Mouse (Mus musculus) bone marrow macrophage, adult 2 months (primary cell): Measurements from ENCODE around the gene Mef2d. TPM values are rescaled to one million over a fixed set of nuclear protein-coding genes. Genes with fewer than 3 reads are reported as not detected.

Experiments used
- H3K27ac ChIP-seq: 2 replicates; pipeline ENCODE4 v1.5.1; 2012; ENCODE audit warnings: low read depth, low read length; ENCODE audit not compliant: insufficient read depth
- H3K4me1 ChIP-seq: 2 replicates; pipeline ENCODE4 v1.6.1; 2012; ENCODE audit warnings: low read length; ENCODE audit not compliant: control insufficient read depth, insufficient read depth
- H3K4me3 ChIP-seq: 2 replicates; pipeline ENCODE4 v1.5.1; 2012; ENCODE audit warnings: mild to moderate bottlenecking, low read length, moderate library complexity; ENCODE audit not compliant: insufficient read depth
- CTCF ChIP-seq: IDR thresholded peaks from 2 replicates; pipeline ENCODE4 v1.5.1; 2012; ENCODE audit warnings: low read depth, mild to moderate bottlenecking, low read length, moderate library complexity
- POLR2A ChIP-seq: IDR thresholded peaks from 2 replicates; pipeline ENCODE4 v1.6.1; 2012; ENCODE audit warnings: mild to moderate bottlenecking, low read depth, low read length, borderline replicate concordance
- polyA plus RNA-seq: library from polyadenylated mRNA; stranded (reverse); fragments of >200 nt; gene quantifications from 2 replicates; pipeline ENCODE4 v1.2.4, GENCODE M21; 2012; ENCODE audit not compliant: missing spikeins, insufficient read depth, insufficient read length

The Mef2d gene
- polyA plus RNA-seq, 1 experiment, result 98.1 TPM

GRCm38 (mm10) chr3:88148776-88149509 lies 6.8 kb downstream of the Mef2d start:
- TF ChIP-seq POLR2A (no peak), CTCF (no peak)

DNA sequence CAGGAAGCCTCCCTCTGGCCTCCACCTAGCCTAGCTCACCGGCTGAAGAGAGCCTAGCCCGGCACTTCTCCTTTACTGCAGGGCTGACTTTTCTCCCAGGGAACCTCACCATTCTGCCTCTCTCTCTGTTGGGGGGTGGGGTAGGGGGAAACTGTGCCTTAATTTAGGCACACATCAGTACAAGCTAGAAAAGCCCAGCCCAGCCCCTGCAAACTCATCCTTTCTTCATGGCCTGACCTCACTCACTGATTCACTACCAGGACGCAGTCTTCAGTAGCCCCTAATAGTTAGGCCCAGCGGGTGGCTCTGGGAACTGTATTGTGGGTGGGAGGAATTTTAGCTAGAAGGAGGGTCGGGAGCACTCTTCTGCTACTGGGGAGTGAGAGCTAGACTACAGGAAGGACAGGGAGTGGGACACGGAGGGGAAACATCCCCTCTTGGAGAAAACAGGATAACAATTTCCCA lies 7.4 kb downstream of the Mef2d start:
- Histone ChIP-seq H3K4me1 (peaks cover 70% of the 10 kb centered on the region), H3K27ac (peak overlapping the region; percentile 41), H3K4me3 (peak overlapping the region; percentile 20)
- TF ChIP-seq POLR2A (no peak), CTCF (no peak)

More at GRCm38 (mm10) chr3:88148776-88149509, 6.8 kb downstream of the Mef2d start:
- Histone ChIP-seq H3K4me3 (peak overlapping the region; percentile 20), H3K27ac (peak overlapping the region; percentile 41), H3K4me1 (peaks cover 70% of the 10 kb centered on the region)

DNA sequence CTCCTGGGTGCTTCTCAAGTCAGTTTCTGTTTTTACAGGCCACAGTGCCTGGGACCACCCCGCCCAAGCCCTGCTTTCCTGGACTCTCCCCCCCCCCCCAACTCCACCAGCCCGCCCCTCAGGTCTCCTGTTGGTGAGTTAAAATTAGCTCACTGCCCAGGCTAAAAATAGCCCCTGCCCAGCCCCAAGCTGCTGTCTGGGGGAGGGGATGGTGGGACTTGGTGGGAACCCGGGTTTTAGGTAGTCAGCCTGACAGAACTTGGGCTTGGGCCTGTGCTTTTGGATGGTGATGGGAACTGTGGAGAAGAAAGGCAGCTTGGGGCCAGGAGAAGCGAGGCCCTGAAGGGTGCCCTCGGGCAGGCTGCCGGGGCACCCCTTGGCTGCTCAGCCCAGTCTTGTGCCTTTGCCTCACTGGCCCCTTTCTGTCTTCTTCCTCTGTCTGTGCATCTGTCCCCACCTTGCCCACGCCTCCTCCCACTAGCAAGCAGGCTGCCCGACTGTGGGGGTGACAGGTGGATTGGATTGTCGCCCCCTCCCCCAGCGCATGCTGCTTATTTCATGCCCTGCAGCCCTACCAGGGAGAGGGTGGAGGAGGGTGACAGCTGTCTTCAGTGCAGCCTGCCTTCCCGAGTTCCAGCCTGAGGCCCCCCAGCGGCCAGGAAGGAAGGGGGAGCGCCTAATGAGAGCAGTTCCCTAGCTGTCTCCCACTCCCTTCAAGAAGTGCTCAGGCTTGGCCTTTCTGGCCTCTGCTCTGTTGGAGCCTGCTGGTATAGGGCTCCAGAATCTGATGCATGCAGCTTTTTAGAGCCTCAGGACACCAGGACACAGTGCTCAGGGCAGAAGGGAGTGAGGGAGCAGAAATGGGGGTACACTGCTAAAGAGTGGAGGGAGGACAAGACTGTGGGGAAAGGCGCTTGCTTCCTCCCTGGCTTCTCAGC lies 8.2 kb downstream of the Mef2d start:
- H3K4me3 ChIP-seq, result peak overlapping the region; percentile 20; the same call in 1 of the 2 replicates
- TF ChIP-seq POLR2A (no peak), CTCF (no peak)
- H3K27ac ChIP-seq, result no peak overlapping the region
- H3K4me1 ChIP-seq, result peaks cover 63% of the 10 kb centered on the region

GRCm38 (mm10) chr3:88150999-88151364 lies 8.8 kb downstream of the Mef2d start:
- Histone ChIP-seq H3K27ac (no peak overlapping the region), H3K4me1 (peaks cover 57% of the 10 kb centered on the region)
- TF ChIP-seq CTCF (no peak), POLR2A (no peak)

DNA sequence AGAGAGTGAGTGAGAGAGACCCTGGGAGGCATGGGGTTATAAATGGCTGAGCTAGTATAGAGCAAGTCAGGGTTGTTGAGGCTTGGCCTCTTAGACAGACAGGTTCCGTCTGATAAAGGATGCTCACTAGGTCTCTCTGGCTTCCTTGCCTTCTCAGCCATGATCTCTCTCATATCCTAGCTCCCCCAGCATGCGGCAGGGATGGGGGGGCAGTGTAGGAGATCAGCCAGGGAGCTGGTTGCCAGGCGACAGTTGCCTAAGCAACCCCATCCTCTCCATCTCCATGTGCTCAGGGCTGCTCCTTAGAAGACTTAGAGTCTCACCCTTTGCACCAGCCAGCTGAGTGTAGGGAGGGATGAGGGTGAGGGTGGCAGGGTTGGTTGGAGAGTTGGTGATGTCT lies 9.9 kb downstream of the Mef2d start:
- Histone ChIP-seq H3K4me1 (peaks cover 46% of the 10 kb centered on the region), H3K4me3 (no peak overlapping the region), H3K27ac (no peak overlapping the region)
- TF ChIP-seq POLR2A (no peak), CTCF (no peak)

More at GRCm38 (mm10) chr3:88150999-88151364, 8.8 kb downstream of the Mef2d start:
- H3K4me3 ChIP-seq, result no peak overlapping the region

DNA sequence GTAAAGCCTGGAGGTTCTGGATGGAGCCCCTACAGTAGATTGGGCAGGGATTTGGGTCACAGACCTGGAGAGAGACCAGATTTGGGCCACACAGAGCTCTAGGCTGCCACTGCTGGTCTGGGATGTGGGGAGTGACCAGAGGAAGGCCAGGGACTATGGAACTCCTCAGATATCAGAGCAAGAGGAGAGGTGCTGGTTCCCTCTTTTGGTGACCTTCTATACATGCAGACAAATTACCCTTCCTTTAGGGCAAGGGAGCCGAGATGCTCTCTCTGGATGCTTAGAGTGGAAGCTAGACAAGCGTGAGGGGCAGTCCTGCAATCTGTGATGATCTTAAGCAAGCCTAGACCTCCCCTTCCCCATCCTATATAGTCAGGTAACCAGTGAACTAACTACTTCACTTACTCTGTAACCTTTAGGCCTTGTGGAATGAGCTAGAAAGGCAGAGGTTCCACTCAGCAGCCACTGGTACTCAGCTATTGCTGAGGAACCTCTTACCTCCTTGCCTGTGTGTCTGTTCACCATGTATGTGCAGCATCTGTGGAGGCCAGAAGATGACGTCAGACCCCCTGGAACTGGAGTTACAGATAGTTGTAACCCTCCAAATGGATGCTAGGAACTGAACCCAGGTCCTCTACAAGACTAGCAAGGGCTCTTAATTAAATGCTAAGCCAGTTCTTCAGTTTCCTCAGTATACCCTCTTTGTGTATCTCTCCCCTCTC lies 11.3 kb downstream of the Mef2d start:
- Histone ChIP-seq H3K4me1 (peaks cover 32% of the 10 kb centered on the region), H3K4me3 (no peak overlapping the region), H3K27ac (no peak overlapping the region)
- no peak for TF ChIP-seq POLR2A
- TF ChIP-seq CTCF, result no peak

DNA sequence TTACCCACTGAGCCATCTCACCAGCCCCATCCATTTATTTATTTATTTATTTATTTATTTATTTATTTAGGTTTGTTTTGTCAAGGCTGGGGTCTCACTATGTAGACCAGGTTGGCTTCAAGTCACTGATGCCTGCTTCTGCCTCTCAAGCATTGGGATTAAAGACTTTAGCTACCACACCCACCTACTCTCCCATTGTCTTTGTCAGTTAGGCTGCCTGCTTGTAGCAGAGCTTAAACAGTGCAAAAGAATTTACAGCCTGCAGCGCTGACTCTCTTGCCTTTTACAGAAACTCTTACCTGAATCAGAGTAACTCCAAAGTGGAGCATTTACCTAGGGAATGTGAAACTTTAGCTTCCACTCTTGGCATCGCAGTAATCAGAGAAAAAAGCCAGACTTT lies 12.1 kb downstream of the Mef2d start:
- Histone ChIP-seq H3K4me1 (peaks cover 24% of the 10 kb centered on the region), H3K27ac (no peak overlapping the region), H3K4me3 (no peak overlapping the region)
- TF ChIP-seq CTCF (no peak), POLR2A (no peak)

DNA sequence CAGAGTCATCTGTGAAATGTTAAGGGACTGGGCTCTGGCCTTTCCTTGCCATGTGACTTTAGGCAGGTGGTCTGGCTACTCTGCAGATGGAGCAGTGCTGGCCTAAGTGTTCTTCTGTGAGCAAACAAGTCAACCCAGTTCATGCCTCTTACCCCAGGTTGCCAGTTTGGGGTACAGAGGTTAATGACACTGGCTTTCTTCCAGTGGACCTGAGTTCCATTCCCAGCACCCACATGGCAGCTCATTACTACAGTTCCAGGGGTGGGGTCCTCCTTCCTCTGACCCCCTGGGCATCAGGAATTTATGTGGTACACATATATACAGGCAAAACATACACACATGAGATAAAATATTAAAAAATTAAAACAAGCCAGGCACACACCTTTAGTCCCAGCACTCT lies 14.6 kb downstream of the Mef2d start:
- peaks cover 2% of the 10 kb centered on the region; the same call in 1 of the 2 replicates for H3K4me1 ChIP-seq
- H3K4me3 ChIP-seq, result no peak overlapping the region
- no peak for TF ChIP-seq POLR2A
- no peak for TF ChIP-seq CTCF
- H3K27ac ChIP-seq, result no peak overlapping the region
